Mouse (Mus musculus): Measurements from ENCODE around the gene Coq8a.

Gene Coq8a

DNA sequence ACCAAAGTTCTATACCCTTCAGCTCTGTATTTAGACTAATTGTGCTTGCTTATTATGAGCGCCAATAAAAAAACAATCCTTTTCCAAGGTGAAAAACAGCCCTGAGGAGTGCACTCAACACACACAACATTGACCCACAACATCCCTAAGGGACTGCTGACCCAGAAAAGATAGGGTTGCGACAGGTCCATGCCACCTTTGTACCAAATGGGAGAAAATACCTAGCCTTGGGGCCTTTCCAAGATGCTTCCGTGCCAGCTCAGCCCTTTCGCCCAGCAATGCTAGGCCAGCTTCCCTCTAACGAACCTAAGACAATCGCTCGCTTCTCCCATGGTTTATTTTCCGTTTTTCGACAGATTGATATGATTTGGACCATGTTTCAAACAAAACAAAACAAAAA is 2.9 kb downstream of the Coq8a start:
- DNase-seq, result peak; percentile 82

GRCm38 (mm10) chr1:180195703-180196381 is 3.6 kb downstream of the Coq8a start:
- DNase-seq, result peak; percentile 99

DNA sequence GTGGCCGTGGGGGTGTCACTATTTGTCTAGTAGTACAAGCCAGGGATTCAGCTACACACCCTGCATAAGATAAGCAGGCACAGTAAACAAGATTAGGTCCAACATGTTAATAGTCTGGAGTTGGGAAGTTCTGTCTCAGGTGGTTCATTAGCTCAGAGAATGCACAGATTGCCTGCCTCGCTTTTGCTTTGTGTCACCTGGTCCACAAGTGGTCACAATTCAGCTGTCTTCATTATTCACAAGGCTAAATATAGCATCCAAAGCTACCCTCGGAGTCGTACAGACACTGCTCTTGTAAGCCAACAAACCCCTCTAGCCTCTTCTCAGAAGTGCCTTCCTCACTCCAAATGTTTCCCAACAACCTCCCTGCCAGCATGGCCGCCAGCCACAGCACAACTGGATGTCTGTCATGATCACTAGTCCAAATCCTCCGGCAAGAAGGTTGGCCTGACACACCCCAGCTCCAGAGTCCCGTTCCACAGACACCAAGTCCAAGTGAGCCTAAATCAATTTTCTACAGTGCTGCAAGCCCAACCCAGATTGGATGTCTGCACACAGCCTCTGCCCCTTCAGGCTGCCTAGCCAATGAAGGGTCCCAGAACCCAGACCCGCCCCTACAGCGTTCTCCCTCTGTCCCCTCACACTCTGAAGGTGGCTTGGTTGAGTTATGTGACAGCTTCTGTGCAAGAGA is 4.5 kb downstream of the Coq8a start:
- peak; percentile 87 for DNase-seq

DNA sequence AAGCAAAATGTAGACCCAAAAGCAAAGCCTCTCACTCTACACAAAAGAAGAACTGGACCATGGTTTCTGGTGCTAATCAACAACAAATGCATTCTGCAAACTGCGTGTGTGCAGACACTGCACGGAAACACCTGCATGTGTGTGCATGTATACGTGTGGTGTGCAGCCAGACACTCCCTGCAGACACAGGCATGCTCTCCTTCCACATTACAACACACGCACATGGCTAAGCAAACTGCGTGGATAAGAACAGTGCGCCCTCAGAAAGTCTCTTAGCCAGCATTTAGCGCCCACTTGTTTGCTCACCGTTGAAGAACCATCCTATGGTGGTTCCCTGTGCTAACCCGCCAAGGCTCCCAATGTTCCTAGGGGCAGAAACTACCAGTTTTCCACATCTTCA is 5.4 kb downstream of the Coq8a start:
- DNase-seq, result no peak

DNA sequence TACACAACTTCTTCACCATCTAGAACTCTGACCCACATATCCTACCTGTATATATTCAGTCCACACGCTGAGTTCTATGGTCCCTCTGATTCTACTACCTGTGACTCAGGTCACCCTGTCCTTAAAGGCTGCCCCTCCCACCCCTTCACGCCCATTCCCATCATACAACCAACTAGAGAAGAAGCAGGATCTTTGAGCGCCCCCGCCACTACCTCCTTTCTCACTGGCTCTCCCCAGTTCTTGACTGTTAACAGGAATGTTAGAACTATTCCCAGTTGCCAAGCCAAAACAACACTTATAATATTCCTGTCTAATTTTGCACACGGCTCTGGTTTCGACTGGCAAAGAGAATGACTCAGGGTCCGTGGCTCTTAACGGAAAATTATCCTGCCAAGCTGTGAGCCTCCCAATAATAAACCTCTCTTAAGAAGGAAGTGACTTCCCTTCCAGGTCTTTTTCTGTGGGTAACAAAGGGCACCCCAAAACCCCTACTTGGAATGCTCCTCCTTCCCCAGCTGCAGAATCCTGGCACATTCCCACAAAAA is 5.9 kb downstream of the Coq8a start:
- no peak for DNase-seq

DNA sequence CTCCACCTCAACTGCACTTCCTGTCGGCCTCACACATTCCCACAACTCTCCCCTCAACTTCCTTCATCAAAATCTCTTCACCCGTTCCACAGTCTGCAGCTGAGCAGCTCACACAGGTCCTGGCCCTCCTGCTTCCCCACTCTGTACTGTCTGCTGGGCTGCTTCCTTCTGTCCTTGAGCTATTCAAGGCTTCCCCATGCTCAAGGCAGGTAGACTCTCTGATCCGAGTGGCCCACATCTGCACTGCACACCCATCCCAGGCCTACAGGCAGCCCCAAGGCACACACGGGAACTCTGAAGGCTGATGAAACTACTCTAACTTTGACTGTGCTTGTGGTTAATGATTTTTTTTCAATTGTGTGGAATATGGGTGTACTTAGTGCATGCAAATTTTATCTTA is 6.5 kb downstream of the Coq8a start:
- DNase-seq, result no peak

GRCm38 (mm10) chr1:180191651-180192220 is 7.7 kb downstream of the Coq8a start:
- DNase-seq, result no peak

DNA sequence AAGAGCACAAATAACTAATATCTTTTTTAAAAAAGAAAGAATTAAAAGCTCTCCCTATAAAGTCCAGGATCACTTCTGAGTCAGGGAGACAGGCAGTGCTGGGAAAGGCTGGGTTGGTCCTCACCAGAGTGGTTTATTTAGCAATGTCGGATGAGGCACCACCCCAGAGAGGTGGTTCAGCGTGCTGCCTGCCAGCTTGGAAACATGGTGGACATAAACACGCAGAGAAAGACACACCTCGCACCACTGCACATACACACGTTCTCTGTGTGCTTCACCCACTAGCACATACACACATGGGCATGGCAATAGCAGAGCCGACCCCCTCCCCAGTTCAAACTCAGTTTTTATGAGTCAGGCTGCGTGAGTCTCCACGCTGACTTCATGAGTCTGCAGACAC is 8.3 kb downstream of the Coq8a start:
- DNase-seq, result no peak

GRCm38 (mm10) chr1:180188951-180189350 is 10.5 kb downstream of the Coq8a start:
- DNase-seq, result peak; percentile 80

DNA sequence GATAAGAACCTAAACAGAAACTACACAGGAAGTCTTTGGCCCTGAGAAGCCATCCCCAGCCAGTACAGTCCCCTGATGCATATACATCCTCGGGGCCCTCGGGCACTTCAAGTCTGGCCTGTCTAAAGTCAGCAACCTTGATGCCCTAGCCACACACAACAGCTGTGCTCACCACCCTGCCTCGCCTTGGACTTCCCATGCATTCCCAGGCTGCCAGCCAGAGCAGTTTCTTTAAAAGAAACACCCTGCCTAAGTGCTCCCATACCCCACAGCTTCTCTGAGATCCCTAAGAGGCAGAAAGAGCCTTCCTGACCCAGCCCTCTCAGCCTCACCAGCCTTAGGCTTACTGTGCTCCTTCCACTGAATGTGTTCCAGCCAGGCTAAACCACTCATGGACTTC is 13.0 kb downstream of the Coq8a start:
- no peak for DNase-seq

- DNase-seq, result no peak
Observed at GRCm38 (mm10) chr1:180185877-180186276, 13.5 kb downstream of the Coq8a start.

DNA sequence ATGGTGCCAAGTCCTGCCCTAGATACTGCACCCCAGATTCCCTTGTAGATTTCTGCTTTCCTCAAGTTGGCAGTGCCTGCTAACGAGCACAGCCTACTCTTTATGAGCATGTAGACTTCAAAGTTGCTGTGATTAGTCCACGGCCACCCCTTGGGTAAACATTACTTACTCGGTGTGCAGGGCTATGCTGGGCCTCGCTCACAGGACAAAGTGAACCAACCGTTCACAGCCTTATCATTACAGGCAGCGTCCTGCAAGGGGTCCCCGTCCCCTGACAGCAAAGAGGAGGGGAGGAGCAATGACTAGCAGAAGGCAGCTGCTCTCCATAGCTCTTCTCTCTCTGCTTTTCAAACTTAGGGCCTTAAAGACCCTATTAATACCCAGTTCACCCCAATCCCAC is 14.6 kb downstream of the Coq8a start:
- no peak for DNase-seq

- no peak for DNase-seq
Observed at GRCm38 (mm10) chr1:180183525-180184159, 15.8 kb downstream of the Coq8a start.

- no peak for DNase-seq
Observed at GRCm38 (mm10) chr1:180182731-180183130, 16.7 kb downstream of the Coq8a start.

- DNase-seq, result no peak
Observed at GRCm38 (mm10) chr1:180181966-180182319, 17.5 kb downstream of the Coq8a start.

GRCm38 (mm10) chr1:180181304-180181965 is 18.0 kb downstream of the Coq8a start:
- DNase-seq, result peak; percentile 72

DNA sequence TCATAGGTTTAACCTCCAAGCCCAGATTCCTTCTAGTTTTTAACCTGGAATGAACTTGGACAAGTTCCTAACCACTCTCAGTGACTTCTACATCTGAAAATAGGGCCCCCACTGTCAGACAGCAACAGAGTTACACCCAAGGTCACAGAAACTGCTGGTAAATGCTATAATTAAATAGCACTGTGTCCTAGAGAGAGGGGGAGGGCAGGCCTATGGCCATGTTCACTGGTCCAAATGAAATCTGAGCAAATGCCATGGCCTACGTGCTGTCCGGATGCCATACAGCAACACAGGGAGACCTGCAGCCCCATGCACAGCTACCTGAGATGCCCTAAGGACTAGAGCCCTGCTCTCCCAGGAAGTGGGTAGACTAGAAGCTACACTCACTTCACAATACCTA is 19.6 kb downstream of the Coq8a start:
- DNase-seq, result no peak

DNA sequence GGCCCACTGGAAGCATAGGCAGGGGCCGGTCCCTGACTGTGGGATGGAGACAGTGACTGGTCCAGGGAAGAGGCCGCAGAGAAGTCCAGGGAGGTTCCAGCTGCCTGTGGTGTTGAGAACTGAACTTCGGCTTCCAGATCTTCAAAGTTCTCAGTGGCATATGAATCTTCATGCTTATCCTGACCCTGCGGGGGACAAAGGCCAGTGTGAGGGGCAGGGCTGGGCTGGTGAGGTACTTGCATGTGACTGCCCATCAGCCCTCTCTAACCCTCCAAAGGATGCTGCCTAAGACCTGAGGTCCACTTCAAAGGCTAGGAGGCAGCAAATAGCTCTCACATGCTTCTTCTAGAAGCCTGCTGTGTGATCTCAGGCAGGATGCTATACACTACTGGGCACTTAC is 20.3 kb downstream of the Coq8a start:
- DNase-seq, result peak; percentile 62

- no peak for DNase-seq
Observed at GRCm38 (mm10) chr1:180178340-180178739, 21.1 kb downstream of the Coq8a start.

- no peak for DNase-seq
Observed at GRCm38 (mm10) chr1:180176784-180177183, 22.6 kb downstream of the Coq8a start.

- DNase-seq, result peak; percentile 86
Observed at GRCm38 (mm10) chr1:180175635-180176034, 23.8 kb downstream of the Coq8a start.

DNA sequence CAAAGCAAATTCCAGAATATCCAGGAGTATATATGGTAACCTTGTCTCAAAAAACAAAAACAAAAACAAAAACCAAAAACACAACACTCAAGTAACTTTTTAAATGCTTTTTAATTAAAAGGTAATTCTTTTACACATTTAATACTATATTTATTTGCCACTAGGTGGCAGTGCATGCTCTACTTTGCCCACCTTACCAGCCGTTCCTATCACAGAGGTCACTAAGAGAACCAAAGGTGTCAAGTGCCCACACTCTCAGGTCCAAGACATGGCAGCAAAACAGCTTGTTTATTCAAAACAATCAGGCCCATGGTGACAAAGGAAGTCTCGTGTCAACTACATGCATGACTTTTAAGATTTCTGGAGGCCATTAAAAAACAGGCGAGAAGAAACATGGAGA is 24.2 kb downstream of the Coq8a start:
- no peak for DNase-seq

GRCm38 (mm10) chr1:180174718-180175117 is 24.7 kb downstream of the Coq8a start:
- DNase-seq, result no peak

Data from kidney, adult 11 months (tissue).